Mouse (Mus musculus) liver, embryonic 11.5 days (tissue): ENCODE measurements around the gene Yy2. TPM values are rescaled to one million over a fixed set of nuclear protein-coding genes. Genes with fewer than 3 reads are reported as not detected.

ENCODE experiments used
- ATAC-seq: fragments of 200-750 bp; cut with Nextera tagmentation; replicated peaks from 2 replicates; pipeline ENCODE4 v1.8.0; 2017; ENCODE audit warnings: moderate number of reproducible peaks, mild to moderate bottlenecking, moderate TSS enrichment, moderate library complexity; ENCODE audit not compliant: low FRiP score
- DNase-seq: peaks from one replicate; pipeline ENCODE4 v3.0.0-alpha.2; 2017; ENCODE audit warnings: low spot score
- H3K27ac ChIP-seq: fragments of 300-500 bp; sonication (generic); 2 replicates; pipeline ENCODE4 v1.5.1; 2014; ENCODE audit warnings: mild to moderate bottlenecking, low read depth, low read length, control low read depth
- H3K27me3 ChIP-seq: fragments of 300-500 bp; sonication (generic); replicated peaks from 2 replicates; pipeline ENCODE4 v1.6.1; 2014; ENCODE audit warnings: low read length, mixed read lengths; ENCODE audit not compliant: control insufficient read depth, insufficient read depth
- H3K36me3 ChIP-seq: fragments of 300-500 bp; sonication (generic); 2 replicates; pipeline ENCODE4 v1.6.1; 2014; ENCODE audit warnings: mild to moderate bottlenecking, low read length, moderate library complexity, mixed read lengths; ENCODE audit not compliant: control insufficient read depth, insufficient read depth
- H3K4me1 ChIP-seq: fragments of 300-500 bp; sonication (generic); replicated peaks from 2 replicates; pipeline ENCODE4 v1.6.1; 2014; ENCODE audit warnings: low read length, mixed read lengths; ENCODE audit not compliant: control insufficient read depth, insufficient read depth
- H3K4me2 ChIP-seq: fragments of 300-500 bp; sonication (generic); 2 replicates; pipeline ENCODE4 v1.6.1; 2014; ENCODE audit warnings: mild to moderate bottlenecking, control low read depth, moderate library complexity
- H3K4me3 ChIP-seq: fragments of 300-500 bp; sonication (generic); 2 replicates; pipeline ENCODE4 v1.5.1; 2014; ENCODE audit warnings: low read depth, low read length, control low read depth
- H3K9ac ChIP-seq: fragments of 300-500 bp; sonication (generic); 2 replicates; pipeline ENCODE4 v1.6.1; 2014; ENCODE audit warnings: low read depth, low read length, control low read depth
- H3K9me3 ChIP-seq: fragments of 300-500 bp; sonication (generic); 2 replicates; pipeline ENCODE4 v1.6.1; 2016; ENCODE audit warnings: low read length, inconsistent platforms, mixed read lengths; ENCODE audit not compliant: control insufficient read depth
- WGBS: fragments of 180-500 bp; shearing (Covaris S2); extraction: QIAGEN DNeasy Blood & Tissue Kit; methylation state at CpG from one replicate; pipeline ENCODE4 v1.1.7; 2014; 5-methylcytosine and 5-hydroxymethylcytosine counted together
- polyA plus RNA-seq: library from polyadenylated mRNA; unstranded; fragments of >200 nt; fragmentation: Nextera tagmentation; extraction: Ambion mirVana; gene quantifications from 2 replicates; pipeline ENCODE4 v1.2.1, GENCODE M21; 2014

Gene Yy2
- 4.1 and 4.2 TPM in 2 replicates for polyA plus RNA-seq

GRCm38 (mm10) chrX:157568840-157569239, at the start of gene Yy2:
Gene Yy2 (minus strand): TSS chrX:157568985.
- H3K4me2 ChIP-seq: no peak within 1 kb of the TSS
- no peak within 1 kb of the TSS for H3K4me3 ChIP-seq
- no peak within 1 kb of the TSS for H3K9ac ChIP-seq
- no peaks in the 10 kb centered on the region for H3K4me1 ChIP-seq
- no peak for DNase-seq
- no peak within 1 kb of the TSS for H3K27ac ChIP-seq
- 88% methylated on average over 26 of the region's 26 CpGs for WGBS
- no peaks in the 10 kb centered on the region; the same call in 1 of the 2 replicates for H3K36me3 ChIP-seq
- no peak for ATAC-seq
- no peaks in the 10 kb centered on the region for H3K9me3 ChIP-seq
- H3K27me3 ChIP-seq: no peaks in the 10 kb centered on the region

DNA sequence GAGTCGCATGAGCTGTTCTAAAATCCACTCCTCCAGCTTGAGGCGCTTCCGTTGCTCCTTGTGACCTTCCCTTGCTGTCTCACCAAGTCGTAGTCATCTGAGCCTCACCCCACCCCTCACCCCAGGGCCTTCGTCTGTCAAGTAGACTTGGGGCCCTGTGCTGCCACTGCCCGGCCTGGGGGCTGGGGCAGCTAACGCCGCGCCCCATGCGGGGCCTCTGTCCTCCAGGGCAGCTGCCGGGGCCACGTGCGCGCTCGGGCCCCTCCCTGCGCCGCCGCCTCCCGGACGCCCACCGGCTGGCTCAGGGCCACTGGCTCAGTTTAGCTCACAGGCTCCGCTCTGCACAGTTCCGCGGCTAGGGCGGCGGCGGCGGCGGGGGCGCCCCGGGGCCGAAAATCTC, 44.1 kb upstream of the Yy2 start:
- H3K4me1 ChIP-seq: no peaks in the 10 kb centered on the region
- no peak; the same call in 1 of the 2 replicates for ATAC-seq
- no peak overlapping the region for H3K9ac ChIP-seq
- H3K36me3 ChIP-seq: no peaks in the 10 kb centered on the region
- H3K9me3 ChIP-seq: no peaks in the 10 kb centered on the region
- H3K4me2 ChIP-seq: peak overlapping the region; percentile 43
- no peaks in the 10 kb centered on the region for H3K27me3 ChIP-seq
- H3K27ac ChIP-seq: no peak overlapping the region
- no peak overlapping the region for H3K4me3 ChIP-seq
- DNase-seq: peak; percentile 32
- WGBS: 21% methylated on average over 32 of the region's 32 CpGs

GRCm38 (mm10) chrX:157601450-157601849, 32.7 kb upstream of the Yy2 start:
- DNase-seq: no peak
- Histone ChIP-seq H3K36me3 (no peaks in the 10 kb centered on the region), H3K27ac (no peak overlapping the region), H3K4me1 (peaks cover 3% of the 10 kb centered on the region), H3K4me2 (no peak overlapping the region), H3K4me3 (no peak overlapping the region), H3K9me3 (no peaks in the 10 kb centered on the region), H3K9ac (no peak overlapping the region), H3K27me3 (no peaks in the 10 kb centered on the region; the same call in 1 of the 2 replicates)
- no peak for ATAC-seq
- WGBS: 24% methylated on average over 3 of the region's 3 CpGs

- peak within 1 kb of the TSS; percentile 61 for H3K4me2 ChIP-seq
- H3K27me3 ChIP-seq: no peaks in the 10 kb centered on the region; the same call in 1 of the 2 replicates
- peak; percentile 66 for DNase-seq
- no peaks in the 10 kb centered on the region for H3K9me3 ChIP-seq
- no peaks in the 10 kb centered on the region for H3K36me3 ChIP-seq
- 15% methylated on average over 50 of the region's 74 CpGs for WGBS
- ATAC-seq: peak; percentile 79
- peak within 1 kb of the TSS; percentile 77 for H3K27ac ChIP-seq
- H3K4me1 ChIP-seq: peaks cover 5% of the 10 kb centered on the region
- peak within 1 kb of the TSS; percentile 67 for H3K4me3 ChIP-seq
- H3K9ac ChIP-seq: peak within 1 kb of the TSS; percentile 78
Measured at GRCm38 (mm10) chrX:157598186-157598996, 29.6 kb upstream of the Yy2 start, which contains the start of gene Mbtps2. Gene Mbtps2 (minus strand): TSS chrX:157598715.

GRCm38 (mm10) chrX:157597585-157598185, 28.9 kb upstream of the Yy2 start:
- Histone ChIP-seq H3K36me3 (no peaks in the 10 kb centered on the region), H3K27me3 (no peaks in the 10 kb centered on the region; the same call in 1 of the 2 replicates), H3K4me2 (peak overlapping the region; percentile 61), H3K27ac (peak overlapping the region; percentile 77; the same call in 1 of the 2 replicates), H3K9ac (peak overlapping the region; percentile 78), H3K9me3 (no peaks in the 10 kb centered on the region), H3K4me3 (peak overlapping the region; percentile 67), H3K4me1 (peaks cover 5% of the 10 kb centered on the region)
- ATAC-seq (no peak), DNase-seq (no peak)
- WGBS: 14% methylated on average over 17 of the region's 17 CpGs

GRCm38 (mm10) chrX:157596802-157597201, 28.0 kb upstream of the Yy2 start:
- H3K4me3 ChIP-seq: peak overlapping the region; percentile 67; the same call in 1 of the 2 replicates
- 62% methylated on average over 5 of the region's 5 CpGs for WGBS
- H3K9ac ChIP-seq: no peak overlapping the region
- H3K4me1 ChIP-seq: peaks cover 5% of the 10 kb centered on the region
- no peak for ATAC-seq
- no peaks in the 10 kb centered on the region; the same call in 1 of the 2 replicates for H3K27me3 ChIP-seq
- no peaks in the 10 kb centered on the region for H3K9me3 ChIP-seq
- no peak for DNase-seq
- no peak overlapping the region for H3K27ac ChIP-seq
- no peaks in the 10 kb centered on the region for H3K36me3 ChIP-seq
- H3K4me2 ChIP-seq: peak overlapping the region; percentile 61

DNA sequence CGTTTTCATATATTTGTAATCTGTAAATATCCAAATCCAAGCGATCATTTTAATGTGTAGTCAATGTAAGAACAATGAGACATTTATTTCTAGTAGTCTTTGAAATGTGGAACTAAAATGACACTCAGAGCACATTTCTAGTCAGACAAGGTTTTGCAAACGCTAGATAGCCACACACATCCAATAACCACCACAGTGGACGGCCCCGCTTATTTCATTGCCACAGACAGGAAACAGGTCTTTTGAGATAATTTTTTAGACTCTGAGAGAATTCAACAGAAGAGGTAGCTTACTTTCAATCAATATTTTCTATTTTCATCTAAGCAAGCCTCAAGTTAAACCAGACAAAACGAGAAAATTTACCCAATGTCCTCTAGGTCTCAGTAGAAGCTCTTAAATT, 27.1 kb upstream of the Yy2 start:
- H3K4me2 ChIP-seq: peak overlapping the region; percentile 61; the same call in 1 of the 2 replicates
- no peak overlapping the region for H3K4me3 ChIP-seq
- H3K27ac ChIP-seq: no peak overlapping the region
- peaks cover 5% of the 10 kb centered on the region for H3K4me1 ChIP-seq
- WGBS: 39% methylated on average over 6 of the region's 6 CpGs
- no peak for ATAC-seq
- no peaks in the 10 kb centered on the region for H3K9me3 ChIP-seq
- DNase-seq: no peak
- no peak overlapping the region for H3K9ac ChIP-seq
- H3K36me3 ChIP-seq: no peaks in the 10 kb centered on the region
- H3K27me3 ChIP-seq: no peaks in the 10 kb centered on the region; the same call in 1 of the 2 replicates

- Histone ChIP-seq H3K4me1 (peaks cover 5% of the 10 kb centered on the region), H3K36me3 (no peaks in the 10 kb centered on the region), H3K27ac (no peak overlapping the region), H3K4me2 (no peak overlapping the region), H3K27me3 (no peaks in the 10 kb centered on the region; the same call in 1 of the 2 replicates), H3K9ac (no peak overlapping the region), H3K9me3 (no peaks in the 10 kb centered on the region), H3K4me3 (no peak overlapping the region)
- 78% methylated on average over 2 of the region's 2 CpGs for WGBS
- ATAC-seq: no peak
- DNase-seq: no peak
Measured at GRCm38 (mm10) chrX:157594606-157595005, 25.8 kb upstream of the Yy2 start.
